Mouse (Mus musculus): ENCODE results near the gene Zfhx2. TPM values are rescaled to one million over a fixed set of nuclear protein-coding genes. Genes with fewer than 3 reads are reported as not detected.

Gene Zfhx2
- polyA plus RNA-seq, 1 experiment = not detected

DNA sequence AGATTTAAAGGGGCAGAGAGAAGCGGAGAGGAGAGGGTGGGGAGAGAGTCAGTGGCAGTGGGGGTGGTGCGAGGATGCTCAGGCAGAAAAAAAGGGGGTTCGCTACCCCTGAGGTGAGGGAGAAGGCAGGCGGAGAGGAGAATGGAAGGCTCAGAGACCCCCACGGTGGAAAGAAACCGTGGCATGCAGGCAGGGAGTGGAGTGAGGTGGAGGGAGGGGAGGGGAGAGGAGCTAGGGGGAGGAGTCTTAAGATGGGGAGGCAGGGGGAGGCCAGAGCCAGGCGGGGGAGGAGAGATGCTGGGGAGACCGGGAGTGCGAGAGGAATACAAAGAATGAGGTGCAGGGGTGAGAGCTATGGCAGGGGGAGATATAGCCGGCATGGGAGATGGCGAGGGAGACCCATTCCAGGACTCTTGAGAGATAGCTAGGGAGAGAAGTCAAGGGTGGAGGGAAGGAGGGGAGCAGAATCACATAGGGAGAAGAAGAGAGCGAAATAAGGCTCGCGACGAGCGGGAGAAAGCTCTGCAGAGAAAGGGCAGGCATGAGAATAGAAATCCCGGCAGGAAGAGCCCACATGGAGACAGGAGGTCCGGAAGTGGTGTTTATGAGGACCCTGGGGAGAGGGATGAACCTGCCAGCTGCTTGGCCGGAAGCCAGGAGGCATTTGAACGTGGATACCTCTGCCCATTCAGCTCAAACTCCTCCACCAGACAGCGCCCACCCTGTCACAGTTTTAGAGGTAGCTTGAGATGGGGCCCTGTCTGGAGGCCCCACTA lies 24.5 kb upstream of the Zfhx2 start, which contains the start of gene Jph4:
TSS of gene Jph4 (minus strand) at position 511 of the 776 bp plus-strand sequence.
- no peak for TF ChIP-seq CTCF (IDR thresholded peaks at IDR 0.05; ENCODE audit: insufficient read depth, low read depth, low read length)
- TF ChIP-seq POLR2A (IDR thresholded peaks at IDR 0.05; ENCODE audit: insufficient read depth, low read depth, low read length) = peak; percentile 32; the same call in 1 of the 2 replicates
- 10% methylated on average over 21 of the region's 21 CpGs for WGBS
- Histone ChIP-seq H3K4me3 (ENCODE audit: insufficient read depth, low read depth, low read length) (peak within 1 kb of the TSS; percentile 94), H3K27ac (ENCODE audit: insufficient read depth, low read depth, low read length) (peak within 1 kb of the TSS; percentile 96), H3K4me1 (ENCODE audit: control insufficient read depth, insufficient read depth, low read length) (peaks cover 31% of the 10 kb centered on the region)

DNA sequence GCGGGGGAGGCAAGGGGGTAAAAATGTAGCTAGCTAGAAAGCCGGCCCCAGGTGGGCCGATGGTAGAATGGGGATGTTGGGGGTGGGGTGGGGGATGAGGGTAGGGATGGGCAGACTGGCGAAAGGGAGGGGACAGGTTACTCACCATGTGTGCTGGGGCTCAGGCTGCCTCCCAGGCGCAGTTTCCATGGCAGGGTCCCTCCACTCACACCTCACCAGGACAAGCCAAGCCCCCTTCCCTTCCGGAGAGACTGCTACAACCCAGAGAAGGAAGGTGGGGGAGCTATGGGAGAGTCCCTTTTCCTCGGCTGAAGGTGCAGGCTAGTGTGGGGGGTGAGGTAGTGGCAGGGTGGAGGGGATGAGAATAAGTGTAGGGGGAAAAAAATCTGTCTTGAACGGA lies 23.7 kb upstream of the Zfhx2 start:
- H3K4me1 ChIP-seq (ENCODE audit: control insufficient read depth, insufficient read depth, low read length) = peaks cover 31% of the 10 kb centered on the region
- TF ChIP-seq CTCF (IDR thresholded peaks at IDR 0.05; ENCODE audit: insufficient read depth, low read depth, low read length) (no peak), POLR2A (IDR thresholded peaks at IDR 0.05; ENCODE audit: insufficient read depth, low read depth, low read length) (no peak)
- 0% methylated on average over 8 of the region's 8 CpGs for WGBS
- peak overlapping the region; percentile 96 for H3K27ac ChIP-seq (ENCODE audit: insufficient read depth, low read depth, low read length)
- peak overlapping the region; percentile 94 for H3K4me3 ChIP-seq (ENCODE audit: insufficient read depth, low read depth, low read length)

DNA sequence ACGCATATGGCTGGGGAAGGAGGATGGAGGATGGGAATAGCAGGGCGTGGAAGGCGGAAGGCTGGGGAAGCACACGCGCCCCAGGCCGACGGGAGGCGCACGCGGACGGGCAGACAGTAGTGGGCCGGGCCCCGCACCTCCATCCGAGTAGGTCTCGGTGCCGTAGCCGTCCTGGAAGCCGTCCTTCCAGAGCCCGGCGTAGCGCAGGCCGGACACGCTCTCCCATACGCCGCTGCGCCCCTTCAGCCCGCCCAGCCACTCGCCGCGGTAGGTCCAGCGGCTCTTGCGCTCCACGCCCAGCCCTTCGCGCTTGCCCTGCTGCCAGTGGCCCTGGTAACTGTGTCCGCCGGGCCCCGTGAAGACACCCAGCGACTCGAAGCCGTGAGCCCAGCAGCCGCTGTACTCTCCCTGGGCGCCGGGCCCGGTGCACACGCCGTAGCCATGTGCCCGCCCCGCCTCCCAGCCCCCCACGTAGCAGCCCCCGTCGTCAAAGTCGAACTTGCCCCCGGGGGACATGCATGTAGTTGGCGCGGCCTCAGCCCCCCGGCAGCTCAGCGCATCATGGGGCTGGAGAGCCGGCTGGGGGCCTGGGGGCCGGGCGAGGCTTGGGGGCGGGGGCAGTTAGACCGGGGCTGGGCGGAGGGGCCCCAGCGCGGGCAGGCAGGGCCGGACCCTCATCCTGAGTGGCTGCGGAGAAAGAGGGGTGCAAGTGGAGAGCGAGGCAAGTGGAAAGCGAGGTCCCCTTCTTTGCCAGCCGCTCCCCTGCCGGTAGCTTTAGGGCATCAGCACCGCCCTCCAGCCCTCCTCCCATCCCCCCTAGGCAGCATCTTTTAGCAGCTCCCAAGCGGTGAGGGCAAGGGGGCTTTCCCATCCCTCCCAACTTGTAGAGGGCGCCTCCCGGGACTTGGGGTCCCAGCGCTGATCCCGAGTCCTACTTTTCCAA lies 22.9 kb upstream of the Zfhx2 start:
- 1% methylated on average over 76 of the region's 78 CpGs for WGBS
- no peak; the same call in 1 of the 2 replicates for TF ChIP-seq CTCF (IDR thresholded peaks at IDR 0.05; ENCODE audit: insufficient read depth, low read depth, low read length)
- no peak for TF ChIP-seq POLR2A (IDR thresholded peaks at IDR 0.05; ENCODE audit: insufficient read depth, low read depth, low read length)
- H3K4me1 ChIP-seq (ENCODE audit: control insufficient read depth, insufficient read depth, low read length) = peaks cover 37% of the 10 kb centered on the region
- peak overlapping the region; percentile 96 for H3K27ac ChIP-seq (ENCODE audit: insufficient read depth, low read depth, low read length)
- H3K4me3 ChIP-seq (ENCODE audit: insufficient read depth, low read depth, low read length) = peak overlapping the region; percentile 94

DNA sequence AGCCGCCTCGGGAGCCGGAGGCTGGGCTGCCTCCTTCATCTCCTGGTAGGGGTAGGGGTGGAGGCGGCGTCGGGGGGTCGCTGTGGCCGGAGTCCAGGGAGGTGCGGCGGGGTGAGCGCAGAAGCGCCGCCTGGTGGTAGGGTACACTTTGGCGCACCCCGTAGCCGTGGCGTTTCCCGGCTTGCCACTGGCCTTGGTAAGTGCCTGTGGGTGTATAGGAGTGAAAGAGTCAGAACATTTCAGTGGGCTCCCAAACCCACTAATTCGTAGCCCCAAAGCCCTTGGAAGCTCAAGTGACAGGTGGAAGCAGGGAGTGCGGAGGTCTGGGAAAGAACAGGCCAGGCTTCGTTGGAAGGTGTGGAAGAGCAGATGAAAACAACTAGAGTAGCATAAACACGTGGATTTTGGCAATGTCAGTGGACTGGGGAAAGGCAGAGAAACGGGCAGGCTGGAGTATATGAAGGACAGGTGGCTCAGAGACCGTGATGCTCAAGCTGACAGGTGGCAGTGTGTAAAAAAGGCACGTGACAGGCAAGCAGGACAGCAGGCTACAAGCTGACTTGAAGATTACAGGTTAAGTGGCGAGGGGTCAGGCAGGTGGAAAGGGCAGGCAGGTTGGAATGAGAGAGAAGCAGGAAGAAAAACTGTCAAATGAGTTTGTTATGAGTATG lies 22.0 kb upstream of the Zfhx2 start:
- Histone ChIP-seq H3K4me1 (ENCODE audit: control insufficient read depth, insufficient read depth, low read length) (peaks cover 46% of the 10 kb centered on the region), H3K27ac (ENCODE audit: insufficient read depth, low read depth, low read length) (peak overlapping the region; percentile 91), H3K4me3 (ENCODE audit: insufficient read depth, low read depth, low read length) (peak overlapping the region; percentile 94)
- 6% methylated on average over 26 of the region's 26 CpGs for WGBS
- TF ChIP-seq POLR2A (IDR thresholded peaks at IDR 0.05; ENCODE audit: insufficient read depth, low read depth, low read length) (no peak), CTCF (IDR thresholded peaks at IDR 0.05; ENCODE audit: insufficient read depth, low read depth, low read length) (peak; percentile 70; the same call in 1 of the 2 replicates)

GRCm38 (mm10) chr14:55113351-55113974 lies 21.3 kb upstream of the Zfhx2 start:
- TF ChIP-seq POLR2A (IDR thresholded peaks at IDR 0.05; ENCODE audit: insufficient read depth, low read depth, low read length) = 0 out of 2 replicates have a peak, but pooled peaks have one; percentile 18
- no peak for TF ChIP-seq CTCF (IDR thresholded peaks at IDR 0.05; ENCODE audit: insufficient read depth, low read depth, low read length)
- Histone ChIP-seq H3K4me1 (ENCODE audit: control insufficient read depth, insufficient read depth, low read length) (peaks cover 51% of the 10 kb centered on the region), H3K27ac (ENCODE audit: insufficient read depth, low read depth, low read length) (peak overlapping the region; percentile 58), H3K4me3 (ENCODE audit: insufficient read depth, low read depth, low read length) (peak overlapping the region; percentile 94)
- 72% methylated on average over 51 of the region's 51 CpGs for WGBS

DNA sequence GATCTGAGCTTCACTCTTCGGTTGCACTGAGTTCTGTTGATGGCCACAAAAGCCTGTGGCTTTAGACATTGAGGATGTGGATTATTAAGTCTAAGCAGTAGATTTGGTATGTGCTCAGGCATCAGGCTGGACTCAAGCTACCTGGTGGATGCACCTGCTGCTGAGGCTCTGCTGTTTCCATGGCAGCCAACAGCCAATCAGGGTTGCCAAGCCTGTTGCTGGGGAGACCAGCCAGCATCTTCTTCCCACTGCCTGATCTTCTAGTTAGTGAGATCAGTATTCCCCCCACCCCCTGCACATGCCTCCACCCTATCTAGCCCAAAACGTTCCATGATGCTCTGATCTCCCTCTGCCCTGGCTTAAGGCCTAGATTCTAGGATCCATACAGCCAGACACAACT lies 19.6 kb upstream of the Zfhx2 start:
- peaks cover 58% of the 10 kb centered on the region for H3K4me1 ChIP-seq (ENCODE audit: control insufficient read depth, insufficient read depth, low read length)
- peak overlapping the region; percentile 74; the same call in 1 of the 2 replicates for H3K27ac ChIP-seq (ENCODE audit: insufficient read depth, low read depth, low read length)
- no peak overlapping the region for H3K4me3 ChIP-seq (ENCODE audit: insufficient read depth, low read depth, low read length)
- WGBS = 38% methylated on average over 2 of the region's 2 CpGs
- TF ChIP-seq CTCF (IDR thresholded peaks at IDR 0.05; ENCODE audit: insufficient read depth, low read depth, low read length) = no peak

- WGBS = 38% methylated on average over 9 of the region's 9 CpGs
- Histone ChIP-seq H3K4me3 (ENCODE audit: insufficient read depth, low read depth, low read length) (no peak overlapping the region), H3K4me1 (ENCODE audit: control insufficient read depth, insufficient read depth, low read length) (peaks cover 67% of the 10 kb centered on the region), H3K27ac (ENCODE audit: insufficient read depth, low read depth, low read length) (peak overlapping the region; percentile 85)
- TF ChIP-seq CTCF (IDR thresholded peaks at IDR 0.05; ENCODE audit: insufficient read depth, low read depth, low read length) (no peak), POLR2A (IDR thresholded peaks at IDR 0.05; ENCODE audit: insufficient read depth, low read depth, low read length) (no peak)
These were observed 18.0 kb upstream of the Zfhx2 start for GRCm38 (mm10) chr14:55110076-55110475.

Data from olfactory bulb, adult 2 months (tissue).